Mouse (Mus musculus) adipocyte (in vitro differentiated cells): ENCODE results near the gene Parvg.
"Not testable (repeated sequence)": the region's sequence is repeated elsewhere in the genome, so short reads cannot be mapped to it uniquely, and the experiment has no call there.

ENCODE experiments used
- DNase-seq: peaks from one replicate; pipeline ENCODE4 v3.0.0-alpha.2; 2016; ENCODE audit warnings: low spot score

Gene Parvg

GRCm38 (mm10) chr15:84323966-84324869 lies at the start of gene Parvg:
Gene Parvg (plus strand): TSS chr15:84324026.
- no peak for DNase-seq

- no peak for DNase-seq
Measured at GRCm38 (mm10) chr15:84276066-84276465, 47.8 kb upstream of the Parvg start.

GRCm38 (mm10) chr15:84278091-84278490 lies 45.7 kb upstream of the Parvg start:
- no peak for DNase-seq

- no peak for DNase-seq
Measured at GRCm38 (mm10) chr15:84278656-84279055, 45.2 kb upstream of the Parvg start.

GRCm38 (mm10) chr15:84280309-84280708 lies 43.5 kb upstream of the Parvg start:
- DNase-seq: peak; percentile 10

- peak; percentile 60 for DNase-seq
Measured at GRCm38 (mm10) chr15:84280712-84281347, 43.0 kb upstream of the Parvg start.

- no peak for DNase-seq
Measured at GRCm38 (mm10) chr15:84282206-84283085, 41.4 kb upstream of the Parvg start.

GRCm38 (mm10) chr15:84284059-84284458 lies 39.8 kb upstream of the Parvg start:
- peak; percentile 29 for DNase-seq

GRCm38 (mm10) chr15:84285453-84285852 lies 38.4 kb upstream of the Parvg start:
- no peak for DNase-seq

GRCm38 (mm10) chr15:84288953-84289352 lies 34.9 kb upstream of the Parvg start:
- DNase-seq: not testable (repeated sequence)

- DNase-seq: no peak
Measured at GRCm38 (mm10) chr15:84291097-84291496, 32.7 kb upstream of the Parvg start.

- DNase-seq: no peak
Measured at GRCm38 (mm10) chr15:84293590-84293989, 30.2 kb upstream of the Parvg start.

- no peak for DNase-seq
Measured at GRCm38 (mm10) chr15:84294391-84294790, 29.4 kb upstream of the Parvg start.

- no peak for DNase-seq
Measured at GRCm38 (mm10) chr15:84295225-84295624, 28.6 kb upstream of the Parvg start.

GRCm38 (mm10) chr15:84297454-84297853 lies 26.4 kb upstream of the Parvg start:
- no peak for DNase-seq

GRCm38 (mm10) chr15:84298804-84299370 lies 24.9 kb upstream of the Parvg start:
- no peak for DNase-seq

- DNase-seq: no peak
Measured at GRCm38 (mm10) chr15:84299662-84300333, 24.0 kb upstream of the Parvg start.

GRCm38 (mm10) chr15:84300591-84300990 lies 23.2 kb upstream of the Parvg start:
- no peak for DNase-seq

GRCm38 (mm10) chr15:84301026-84301425 lies 22.8 kb upstream of the Parvg start:
- no peak for DNase-seq

- DNase-seq: no peak
Measured at GRCm38 (mm10) chr15:84301641-84302420, 22.0 kb upstream of the Parvg start.

- no peak for DNase-seq
Measured at GRCm38 (mm10) chr15:84303264-84303663, 20.6 kb upstream of the Parvg start.
